Mouse (Mus musculus): ENCODE results near the gene Vmn1r204.

DNA sequence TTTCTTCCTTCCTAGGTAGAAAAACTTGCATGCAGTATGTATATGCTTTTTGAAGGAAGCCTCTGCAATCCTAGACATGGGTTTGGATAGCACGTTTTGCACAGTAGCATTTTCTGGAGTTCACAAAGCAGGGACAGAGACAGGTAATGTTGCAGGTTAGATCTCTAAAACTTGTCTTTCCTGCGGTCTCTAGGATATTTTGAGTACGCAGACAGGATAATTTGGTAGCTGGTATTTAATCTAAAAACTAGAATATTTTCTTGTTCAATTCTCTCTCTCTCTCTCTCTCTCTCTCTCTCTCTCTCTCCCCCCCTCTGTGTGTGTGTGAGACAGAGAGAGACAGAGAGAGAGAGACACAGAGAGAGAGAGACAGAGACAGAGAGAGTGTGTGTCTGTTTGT, 39.9 kb downstream of the Vmn1r204 start, which contains the start of gene Vmn1r205:
- TF ChIP-seq GATA1 (IDR thresholded peaks at IDR 0.05; ENCODE audit: low read length): no peak
- no peak for TF ChIP-seq TAL1 (IDR thresholded peaks at IDR 0.05; ENCODE audit: low read length)

Data from erythroblast, embryonic 14.5 days (primary cell).